Mouse (Mus musculus) left cerebral cortex, adult 9 months (tissue): ENCODE data around the gene Ddx54.

Source experiments
- DNase-seq, 2 experiments: peaks; one replicate each; pipeline ENCODE4 v3.0.0; 2022; ENCODE audit warnings: low spot score in 2 of 2

The Ddx54 gene

GRCm38 (mm10) chr5:120644227-120644626 lies 31.7 kb downstream of the Ddx54 start:
- DNase-seq = no peak

GRCm38 (mm10) chr5:120645851-120646250 lies 33.3 kb downstream of the Ddx54 start:
- DNase-seq = no peak

DNA sequence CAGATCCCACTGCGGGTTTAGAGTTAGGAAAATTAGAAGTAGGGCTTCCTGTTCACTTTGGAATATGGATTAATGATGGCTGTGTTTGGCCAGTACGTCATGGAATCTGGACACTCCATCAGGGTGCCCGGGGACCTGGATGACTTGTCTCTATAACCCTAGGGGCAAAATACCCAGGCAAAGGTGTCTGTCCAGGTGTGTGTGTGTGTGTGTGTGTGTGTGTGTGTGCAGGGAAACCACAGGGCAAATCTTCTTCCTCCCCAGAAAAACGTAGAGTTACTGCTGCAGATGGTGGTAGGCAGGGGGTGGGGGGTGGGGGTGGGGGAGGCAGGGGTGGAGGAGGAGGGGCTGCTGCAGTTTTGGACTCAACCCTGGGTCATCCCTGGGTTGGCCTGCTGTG lies 34.8 kb downstream of the Ddx54 start:
- no peak for DNase-seq

DNA sequence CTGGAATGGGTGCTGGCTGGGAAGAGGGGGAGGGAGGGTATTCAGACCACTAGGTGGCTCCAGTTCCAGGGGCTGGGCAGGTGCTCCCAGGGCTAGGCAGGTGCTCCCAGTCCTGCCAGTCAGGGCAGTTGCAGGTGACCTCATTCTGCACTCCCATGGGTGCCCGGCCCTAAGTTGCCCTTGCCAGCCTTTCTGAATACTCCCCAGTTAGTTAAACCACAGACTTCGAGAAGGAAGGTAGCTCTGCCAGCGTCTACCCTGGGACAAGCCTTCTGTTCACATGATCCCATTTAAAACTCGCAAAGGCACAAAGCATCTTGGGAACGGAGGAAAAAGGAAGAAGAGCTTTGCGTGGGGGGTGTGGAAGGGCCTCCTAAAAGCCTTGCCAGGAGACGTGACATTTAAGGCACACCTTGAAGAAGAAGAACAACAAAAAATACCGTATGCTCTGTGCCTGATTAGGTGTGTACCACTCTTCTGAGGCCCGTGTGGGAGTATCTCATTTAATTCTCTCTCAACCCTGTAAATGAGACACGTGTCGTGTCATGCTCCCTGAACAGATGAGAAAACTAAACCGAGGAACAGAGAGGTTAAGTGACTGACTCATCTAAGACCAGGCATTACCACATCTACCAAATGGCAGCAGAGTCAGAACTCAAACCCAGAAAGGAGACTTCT lies 35.4 kb downstream of the Ddx54 start:
- peak; percentile 48 to 56 for DNase-seq

DNA sequence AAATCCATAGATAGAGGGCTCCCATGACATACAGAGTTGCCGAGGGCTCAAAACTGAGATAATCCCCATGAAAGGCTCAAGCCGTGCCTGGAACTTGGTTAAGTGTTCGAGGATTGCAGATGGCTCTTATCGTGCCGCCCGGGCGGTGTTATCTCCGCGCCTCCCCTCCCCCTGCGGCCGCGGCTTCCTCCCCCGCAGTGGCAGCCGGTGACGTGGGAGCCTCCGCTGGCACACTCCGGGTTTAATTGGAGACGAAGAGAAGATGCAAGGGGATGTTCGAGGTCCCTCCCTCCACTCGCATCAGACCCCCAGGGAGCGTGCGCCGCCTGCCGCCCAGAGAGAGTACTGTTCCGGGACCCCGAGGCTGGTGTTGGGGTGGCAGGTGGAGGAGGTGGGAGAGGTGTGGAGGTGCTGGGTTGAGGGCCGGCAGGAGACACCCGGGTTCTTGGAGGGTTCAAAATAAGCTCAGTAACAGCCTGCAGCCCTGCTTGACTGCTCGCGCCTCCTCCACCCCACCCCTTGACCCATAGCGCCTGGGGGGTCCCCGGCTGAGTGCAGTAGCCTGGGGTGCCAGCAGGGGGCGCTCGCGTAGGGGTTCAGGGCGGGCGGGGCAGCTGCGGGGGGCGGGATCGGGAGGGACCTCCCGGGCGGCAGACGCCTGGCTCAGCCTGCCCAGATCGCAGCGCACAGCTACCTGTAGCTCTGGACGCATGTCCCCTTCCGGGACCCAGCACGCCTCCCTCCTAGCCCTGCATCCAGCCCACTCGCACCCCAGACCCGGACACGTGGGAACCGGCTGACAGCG lies 36.2 kb downstream of the Ddx54 start, which contains the start of gene Rasal1:
Gene Rasal1 (plus strand): TSS at position 244 of the 805 bp plus-strand sequence.
- DNase-seq = peak; percentile 68 to 87

GRCm38 (mm10) chr5:120649374-120649933 lies 36.9 kb downstream of the Ddx54 start:
- DNase-seq = peak in 1 of 2 experiments; percentile 40

DNA sequence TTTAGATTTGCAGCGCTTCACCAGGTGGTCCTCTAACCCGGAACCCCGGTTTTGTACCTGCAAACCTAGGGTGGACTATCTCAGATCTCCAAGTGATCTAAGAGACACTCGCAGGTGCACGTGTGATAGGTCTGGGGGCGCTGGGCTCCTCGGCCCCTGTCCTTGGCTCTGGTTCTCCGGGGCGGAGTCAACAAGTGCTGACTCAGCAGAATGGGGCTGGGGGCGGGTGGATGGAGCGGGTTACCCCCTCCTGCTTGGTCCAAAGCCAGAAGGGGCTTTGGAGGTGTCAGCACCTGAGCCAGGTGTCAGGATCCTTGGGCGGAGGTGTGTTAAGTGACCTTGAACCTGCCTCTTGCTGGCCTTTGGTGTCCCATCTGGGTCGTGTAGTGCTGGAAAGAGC lies 37.4 kb downstream of the Ddx54 start:
- no peak for DNase-seq

- no peak for DNase-seq
These were observed 38.7 kb downstream of the Ddx54 start for GRCm38 (mm10) chr5:120651230-120651629.

GRCm38 (mm10) chr5:120652915-120653701 lies 40.6 kb downstream of the Ddx54 start:
- no peak for DNase-seq

DNA sequence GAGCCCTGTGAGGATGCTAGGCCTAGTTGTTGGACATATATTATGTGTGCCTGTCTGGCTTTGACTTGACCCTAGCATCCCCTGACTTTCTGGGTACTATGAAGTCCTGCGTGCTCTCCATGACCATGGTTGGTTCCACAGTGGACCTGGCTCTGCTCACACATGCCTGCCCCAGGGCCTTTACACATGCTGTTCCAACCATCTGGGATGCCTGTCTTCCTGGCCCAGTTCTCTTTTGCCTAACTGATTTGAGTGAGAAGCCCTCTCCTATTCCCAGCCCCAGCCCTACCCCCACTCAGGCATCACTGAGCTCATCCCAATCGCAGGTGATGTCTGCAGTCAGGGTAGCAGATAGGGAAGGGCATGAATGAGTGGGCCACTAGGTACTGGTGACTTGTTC lies 41.3 kb downstream of the Ddx54 start:
- no peak for DNase-seq

DNA sequence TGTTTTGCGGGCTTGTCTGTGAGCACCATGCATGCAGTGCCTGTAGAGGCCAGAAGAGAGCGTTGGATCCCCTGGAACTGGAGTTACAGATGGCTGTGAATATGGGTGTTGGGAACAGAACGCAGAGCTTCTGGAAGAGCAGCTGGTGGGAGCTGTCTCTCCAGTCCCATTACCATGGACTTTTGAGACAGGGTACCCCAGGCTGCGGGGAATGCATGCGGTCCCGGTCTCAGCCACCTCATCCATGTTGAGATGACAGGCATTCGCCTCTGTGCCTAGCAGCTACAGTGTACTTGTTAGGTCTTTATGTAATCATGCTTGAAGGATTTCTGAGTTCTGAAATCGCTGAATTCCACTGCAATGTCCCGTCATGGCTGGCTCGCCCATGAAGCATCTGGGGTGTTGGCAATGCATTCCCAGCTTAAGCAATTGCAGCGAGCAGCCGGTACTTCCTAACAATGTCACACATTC lies 43.8 kb downstream of the Ddx54 start:
- peak in 1 of 2 experiments; percentile 76 for DNase-seq

DNA sequence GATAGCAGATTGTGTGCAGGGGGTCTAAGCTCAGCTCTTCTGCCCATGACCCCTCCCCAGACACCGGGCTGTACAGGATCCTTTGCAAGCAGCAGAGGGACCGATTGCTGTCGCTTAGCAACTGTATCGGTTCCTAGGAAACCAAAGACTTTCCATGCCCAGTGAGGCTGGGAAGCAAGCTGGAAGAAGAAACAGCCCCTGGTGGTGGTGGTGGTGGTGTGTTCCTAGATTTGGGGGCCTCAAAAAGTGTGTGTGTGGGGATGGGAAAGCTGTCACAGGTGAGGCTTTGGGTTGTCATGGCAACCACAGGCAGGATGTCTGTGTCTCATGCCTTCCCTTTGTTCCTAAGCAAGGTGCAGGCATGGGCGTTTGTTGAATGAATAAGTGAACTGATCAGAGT lies 48.3 kb downstream of the Ddx54 start:
- no peak for DNase-seq

- no peak for DNase-seq
These were observed 52.3 kb downstream of the Ddx54 start for GRCm38 (mm10) chr5:120664888-120665287.

DNA sequence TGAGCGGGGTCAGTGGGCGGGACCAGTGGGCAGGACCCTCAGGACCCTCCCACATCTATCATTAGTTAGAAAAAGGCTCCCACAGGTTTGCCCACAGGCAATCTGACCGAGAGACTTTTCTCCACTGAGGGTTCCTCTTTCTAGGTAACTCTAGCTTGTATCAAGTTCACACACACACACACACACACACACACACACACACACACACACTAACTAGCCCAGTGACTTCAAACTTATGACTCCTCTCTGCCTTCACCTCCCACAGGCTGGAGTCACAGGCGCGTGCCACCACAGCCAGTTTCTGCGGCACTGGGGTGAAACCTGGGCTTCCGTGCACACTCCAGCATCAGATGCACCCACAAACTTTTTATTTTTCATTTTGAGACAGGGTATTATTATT lies 56.2 kb downstream of the Ddx54 start:
- no peak for DNase-seq

DNA sequence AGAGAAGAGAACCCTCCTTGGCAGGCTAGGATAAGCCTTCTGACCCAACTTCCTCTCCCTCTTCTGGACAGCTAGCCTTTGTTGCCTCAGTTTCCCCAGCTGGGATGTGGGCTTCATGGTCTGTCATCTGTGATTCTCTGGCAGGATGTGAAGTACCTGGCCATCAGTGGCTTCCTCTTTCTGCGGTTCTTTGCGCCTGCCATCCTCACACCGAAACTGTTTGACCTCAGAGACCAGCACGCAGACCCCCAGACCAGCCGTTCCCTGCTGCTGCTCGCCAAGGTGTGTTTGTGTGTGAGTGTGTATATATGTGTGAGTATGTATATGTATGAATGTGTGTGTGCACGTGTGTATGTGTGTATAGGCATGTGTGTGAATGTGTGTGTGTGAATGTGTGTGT lies 57.6 kb downstream of the Ddx54 start:
- no peak for DNase-seq

- no peak for DNase-seq
These were observed 59.3 kb downstream of the Ddx54 start for GRCm38 (mm10) chr5:120671865-120672264.

DNA sequence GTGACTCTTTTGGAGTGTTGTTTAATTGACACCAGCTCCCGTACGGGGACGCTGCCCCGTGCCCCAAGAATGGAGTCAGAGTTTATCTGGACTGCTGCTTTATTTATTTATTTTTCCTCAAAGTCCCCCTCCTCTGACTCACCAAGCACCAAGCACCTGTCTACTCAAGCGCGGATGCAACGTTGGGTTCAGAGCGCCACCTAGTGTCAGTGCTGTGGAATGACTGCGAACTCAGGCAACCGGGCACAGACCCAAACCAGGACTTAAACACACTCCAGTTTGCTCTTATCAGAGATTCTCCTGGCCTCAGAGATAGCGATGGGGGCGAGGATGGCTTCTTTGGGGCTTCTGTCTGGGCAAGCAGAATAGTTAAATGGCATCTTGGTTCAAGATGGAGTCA lies 61.1 kb downstream of the Ddx54 start:
- DNase-seq = peak in 1 of 2 experiments; percentile 77

GRCm38 (mm10) chr5:120674229-120675145 lies 61.9 kb downstream of the Ddx54 start:
- DNase-seq = no peak

GRCm38 (mm10) chr5:120677516-120677915 lies 65.0 kb downstream of the Ddx54 start:
- no peak for DNase-seq
